Mouse (Mus musculus) CH12.LX (cell line): ENCODE measurements around the gene Kif3b.

Experiments used
- NRF1 ChIP-seq: IDR thresholded peaks from 2 replicates; pipeline ENCODE4 v1.6.1; 2014; ENCODE audit warnings: low read depth, mild to moderate bottlenecking, inconsistent platforms, low read length, improper control_type of control experiment, moderate library complexity
- POLR2A ChIP-seq: IDR thresholded peaks from 2 replicates; pipeline ENCODE4 v1.6.1; 2011; ENCODE audit warnings: low read depth, mild to moderate bottlenecking, improper control_type of control experiment, low read length
- USF2 ChIP-seq: conservative IDR thresholded peaks from 2 replicates; pipeline ENCODE4 v1.6.1; 2011; ENCODE audit warnings: low read depth, low read length, improper control_type of control experiment

DNA sequence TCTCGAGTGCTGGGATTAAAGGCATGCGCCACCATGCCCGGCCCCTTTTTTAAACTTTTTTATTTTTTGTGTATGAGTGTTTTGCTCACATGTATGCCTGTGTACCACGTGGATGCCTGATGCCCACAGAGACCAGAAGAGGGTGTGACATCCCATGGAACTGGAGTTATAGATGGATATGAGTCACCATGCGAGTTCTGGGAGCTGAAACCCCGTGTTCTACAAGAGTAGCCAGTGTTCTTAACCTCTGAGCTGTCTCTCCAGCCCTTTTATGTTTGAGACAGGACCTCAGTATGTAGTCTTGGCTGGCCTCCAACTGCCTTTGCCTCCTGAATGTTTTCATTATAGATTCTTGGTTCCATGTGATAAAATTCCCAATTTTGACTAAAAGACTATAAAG is 19.0 kb downstream of the Kif3b start:
- TF ChIP-seq USF2 (no peak), POLR2A (no peak), NRF1 (no peak)
